Mouse (Mus musculus) layer of hippocampus, adult 8-10 months (tissue): ENCODE measurements around the gene Nosip. TPM values are rescaled to one million over a fixed set of nuclear protein-coding genes. Genes with fewer than 3 reads are reported as not detected.
"Not testable (repeated sequence)": the region's sequence is repeated elsewhere in the genome, so short reads cannot be mapped to it uniquely, and the experiment has no call there.

Experiments used
- DNase-seq, 2 experiments: peaks; one replicate each; pipeline ENCODE4 v3.0.0; 2022; ENCODE audit warnings: low spot score in 2 of 2
- microRNA-seq, 2 experiments: library from miRNA; unstranded; fragments of <30 nt; microRNA quantifications; one replicate each; pipeline ENCODE4 v1.2.0; 2022
- total RNA-seq, 4 experiments: library from RNA; stranded (reverse); gene quantifications; 2 replicates each; pipeline ENCODE4 v1.2.4; 2022

Gene Nosip
- total RNA-seq, 4 experiments from 2014 or later: 42.2 to 53.5 (median 49.8) TPM

DNA sequence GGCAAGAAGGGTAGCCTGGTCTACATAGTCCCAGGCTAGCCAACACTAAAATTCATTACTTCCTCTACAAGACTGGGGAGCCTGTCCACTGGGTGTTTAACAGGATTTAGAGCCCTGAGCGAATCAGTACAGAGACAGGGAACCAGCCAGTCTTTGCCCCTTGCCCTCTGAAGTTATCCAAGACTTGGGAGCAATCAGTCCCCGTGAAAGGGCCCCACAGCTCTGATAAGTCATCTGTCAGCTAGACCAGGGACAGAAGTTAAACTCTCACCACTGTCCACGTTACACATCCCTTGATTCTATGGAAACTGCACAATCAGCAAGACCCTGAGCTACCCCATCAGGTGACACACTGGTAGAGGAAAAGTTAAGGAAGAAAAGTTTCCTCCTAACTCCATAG is 50.3 kb downstream of the Nosip start:
- no peak for DNase-seq

DNA sequence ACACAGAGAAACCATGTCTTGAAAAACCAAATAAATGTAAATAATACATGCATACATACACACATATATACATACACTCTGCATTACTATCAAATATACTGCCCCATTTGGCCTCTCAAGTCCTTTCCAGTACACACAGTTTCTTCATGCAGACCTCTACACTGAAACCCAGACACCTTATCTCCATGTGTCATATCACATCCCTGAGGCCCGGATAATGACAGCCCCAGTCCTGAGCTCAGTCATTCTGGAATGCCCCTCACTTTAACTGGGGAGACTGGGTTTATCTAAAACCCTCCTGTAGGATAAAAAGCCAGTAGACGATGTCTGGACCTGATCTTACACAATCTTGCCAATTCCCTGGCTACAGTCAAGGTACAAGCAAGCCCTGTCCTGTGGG is 51.2 kb downstream of the Nosip start:
- DNase-seq: no peak

GRCm38 (mm10) chr7:45117566-45117965 is 55.3 kb downstream of the Nosip start:
- DNase-seq: no peak

- no peak for DNase-seq
Observed at GRCm38 (mm10) chr7:45118336-45118735, 56.1 kb downstream of the Nosip start.

GRCm38 (mm10) chr7:45119780-45120709 is 57.8 kb downstream of the Nosip start:
- no peak for DNase-seq

DNA sequence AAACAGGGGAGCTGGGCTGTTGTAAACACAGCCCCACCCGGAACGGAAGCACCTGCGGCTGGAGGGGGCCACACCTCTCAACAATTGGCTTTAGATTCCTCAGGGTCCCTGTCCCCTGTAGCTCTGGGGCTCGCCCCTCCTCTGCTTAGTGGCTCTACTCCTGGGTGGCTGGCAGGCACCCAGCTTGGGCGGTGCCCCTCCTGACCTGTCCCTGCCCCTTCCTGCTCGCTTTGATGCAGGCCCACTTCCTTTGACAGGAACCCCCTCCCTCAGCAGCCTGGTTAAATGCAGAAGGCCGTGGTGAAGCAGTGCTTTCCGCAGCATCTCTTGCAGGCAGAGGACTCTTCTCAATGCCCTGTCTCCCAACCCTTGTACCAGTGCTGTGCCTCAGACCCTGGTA is 59.2 kb downstream of the Nosip start:
- no peak for DNase-seq

DNA sequence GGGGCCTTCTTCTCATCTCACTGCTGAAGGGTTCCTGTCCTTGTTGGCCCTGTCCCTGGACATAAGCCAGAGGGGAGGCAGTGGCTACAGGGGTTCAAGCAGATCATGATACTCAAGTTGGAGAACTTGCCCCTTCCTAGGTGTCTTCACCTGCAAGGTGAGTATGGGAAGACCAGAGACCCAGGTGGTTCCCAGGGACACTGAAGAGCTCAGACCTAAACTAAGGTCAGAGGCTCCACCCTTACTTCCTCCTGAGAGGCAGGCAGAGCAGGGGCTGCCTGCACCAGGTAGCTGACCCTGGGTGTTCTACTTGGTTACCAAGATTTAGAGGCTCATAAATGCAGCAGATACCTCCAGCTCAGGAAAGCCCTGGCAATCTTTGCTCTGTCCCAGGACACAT is 59.7 kb downstream of the Nosip start:
- no peak for DNase-seq

- no peak for DNase-seq
Observed at GRCm38 (mm10) chr7:45122561-45123185, 60.4 kb downstream of the Nosip start.

DNA sequence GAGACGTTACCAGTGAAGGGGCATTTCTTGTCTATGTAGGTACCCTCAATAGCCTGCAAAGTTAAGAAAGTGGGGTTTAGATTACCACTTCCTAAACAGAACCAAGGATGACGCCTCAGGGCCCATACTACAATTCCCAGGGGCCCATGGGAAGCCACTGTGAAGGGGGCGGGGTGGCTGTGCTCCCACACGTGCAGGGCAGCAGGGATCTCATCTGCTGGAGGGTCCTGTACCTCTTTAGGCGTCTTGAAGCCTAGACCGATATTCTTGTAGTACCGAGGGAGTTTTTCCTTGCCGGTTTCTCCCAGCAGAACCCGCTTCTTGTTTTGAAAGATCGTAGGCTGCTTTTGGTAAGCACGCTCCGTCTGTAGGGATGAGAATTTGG is 60.9 kb downstream of the Nosip start:
- DNase-seq: no peak

GRCm38 (mm10) chr7:45124224-45125143 is 62.3 kb downstream of the Nosip start, which contains the start of gene Rps11:
Rps11 (minus strand) TSS chr7:45124439.
- DNase-seq: peak; percentile 98 to 99

DNA sequence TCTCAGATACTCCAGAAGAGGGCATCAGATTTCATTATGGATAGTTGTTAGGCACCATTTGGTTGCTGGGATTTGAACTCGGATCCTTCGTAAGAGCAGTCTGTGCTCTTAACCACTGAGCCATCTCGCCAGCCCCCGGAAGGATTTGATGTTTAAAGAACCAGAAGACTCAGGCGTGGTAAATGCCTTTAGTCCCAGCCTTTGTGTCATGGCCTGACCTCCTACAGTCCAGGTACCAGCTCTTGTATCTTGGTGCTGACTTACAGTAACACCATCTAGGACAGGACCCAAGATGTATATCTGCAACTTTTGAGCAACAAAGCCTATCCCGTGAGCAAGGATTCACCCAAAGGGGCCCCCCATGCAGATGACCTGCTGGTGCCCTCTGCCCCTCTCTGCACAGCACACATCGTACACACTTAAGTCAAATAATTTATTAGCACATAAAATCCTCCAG is 62.9 kb downstream of the Nosip start:
- no peak for DNase-seq

- DNase-seq: not testable (repeated sequence)
Observed at GRCm38 (mm10) chr7:45125649-45126048, 63.4 kb downstream of the Nosip start.

DNA sequence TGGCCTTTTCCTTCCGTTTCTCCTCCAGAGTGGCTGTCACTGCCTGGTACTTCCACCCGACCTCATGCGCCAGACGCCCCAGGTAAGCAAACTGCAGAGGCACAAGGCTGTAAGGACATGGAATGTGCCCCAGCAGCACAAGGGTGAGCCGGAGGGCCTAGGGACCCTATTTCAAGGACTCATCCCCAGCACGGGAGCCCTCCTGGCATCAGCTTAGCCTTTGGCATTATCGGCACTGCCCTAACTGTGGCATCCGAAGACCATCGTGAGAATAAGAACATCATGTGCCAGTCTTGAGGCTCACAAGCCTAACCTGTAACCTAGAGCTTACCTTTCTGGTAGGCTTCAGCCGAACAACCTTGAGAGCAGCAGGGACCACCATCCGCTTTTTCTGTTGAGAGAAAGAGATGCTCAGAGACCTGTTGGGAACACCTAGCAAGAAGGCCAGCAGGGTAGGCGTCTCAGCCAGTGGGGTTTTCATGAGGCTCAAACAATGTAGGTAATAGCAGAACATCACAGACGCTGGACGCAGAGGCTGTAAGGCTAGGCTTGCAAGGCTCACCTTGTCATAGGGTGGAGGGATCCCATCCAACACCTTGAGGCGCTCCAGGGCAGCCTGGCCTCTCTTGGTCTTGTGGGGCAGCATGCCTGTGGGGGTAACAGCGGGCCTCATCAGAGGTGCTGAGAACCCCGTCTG is 64.1 kb downstream of the Nosip start:
- DNase-seq: no peak

- DNase-seq: no peak
Observed at GRCm38 (mm10) chr7:45126844-45127699, 64.8 kb downstream of the Nosip start.

Small RNA genes within 50 kb of the gene (microRNA-seq; reads per million reads assigned to microRNA genes)
- gene Mir150 (875 to 1,234 reads per million in 2 experiments), gene Mir5121 (8.3 to 16.9 reads per million in 2 experiments), gene Mir7054 (1.0 to 1.3 reads per million in 2 experiments)

Other genes with a start within 250 kb of the Nosip start
- gene Nup62, start 246.3 kb upstream of the Nosip start, total RNA-seq: 10 to 100 TPM; 27.7 to 32.5 (median 30.2) TPM
- 10 to 100 TPM in 2 of 4 experiments, 1 to 10 TPM in 2; 2.7 to 12.2 (median 7.8) TPM for gene Il4i1, start 246.0 kb upstream of the Nosip start, total RNA-seq
- 10 to 100 TPM; 23.3 to 36.1 (median 26.1) TPM for gene Atf5, start 245.8 kb upstream of the Nosip start, total RNA-seq
- 10 to 100 TPM; 66.3 to 72.6 (median 71.0) TPM for gene Akt1s1, start 213.4 kb upstream of the Nosip start, total RNA-seq
- gene Tbc1d17, start 213.3 kb upstream of the Nosip start, total RNA-seq: 10 to 100 TPM; 71.9 to 92.1 (median 73.8) TPM
- 10 to 100 TPM; 29.8 to 37.7 (median 32.4) TPM for gene Pnkp, start 205.3 kb upstream of the Nosip start, total RNA-seq
- 100 to 1,000 TPM; 310 to 354 (median 329) TPM for gene Ptov1, start 192.6 kb upstream of the Nosip start, total RNA-seq
- gene Med25, start 169.7 kb upstream of the Nosip start, total RNA-seq: 100 to 1,000 TPM in 3 of 4 experiments, 10 to 100 TPM in 1; 89.6 to 111 (median 107) TPM
- 10 to 100 TPM; 22.9 to 30.0 (median 26.7) TPM for gene Fuz, start 166.3 kb upstream of the Nosip start, total RNA-seq
- 100 to 1,000 TPM; 274 to 323 (median 303) TPM for gene Ap2a1, start 132.9 kb upstream of the Nosip start, total RNA-seq
- under 1 TPM; 0.37 to 0.85 (median 0.67) TPM for gene Tsks, start 119.2 kb upstream of the Nosip start, total RNA-seq
- 100 to 1,000 TPM; 123 to 144 (median 137) TPM for gene Cpt1c, start 87.6 kb upstream of the Nosip start, total RNA-seq
- gene Prmt1, start 75.9 kb upstream of the Nosip start, total RNA-seq: 100 to 1,000 TPM; 167 to 173 (median 172) TPM
- gene Irf3, start 64.8 kb upstream of the Nosip start, total RNA-seq: 10 to 100 TPM; 42.1 to 52.0 (median 45.0) TPM
- gene Bcl2l12, start 63.7 kb upstream of the Nosip start, total RNA-seq: 1 to 10 TPM; 2.3 to 6.1 (median 4.3) TPM
- 100 to 1,000 TPM; 163 to 173 (median 167) TPM for gene Scaf1, start 46.1 kb upstream of the Nosip start, total RNA-seq
- 10 to 100 TPM; 13.7 to 16.8 (median 15.2) TPM for gene Rras, start 44.5 kb upstream of the Nosip start, total RNA-seq
- 10 to 100 TPM; 72.9 to 75.3 (median 73.6) TPM for gene Prr12, start 9.5 kb upstream of the Nosip start, total RNA-seq
- 1 to 10 TPM; 6.5 to 7.6 (median 6.9) TPM for gene Prrg2, start 248 bp downstream of the Nosip start, total RNA-seq
- 10 to 100 TPM in 3 of 4 experiments, 1 to 10 TPM in 1; 9.9 to 13.9 (median 10.6) TPM for gene Rcn3, start 29.8 kb downstream of the Nosip start, total RNA-seq
- gene Fcgrt, start 41.4 kb downstream of the Nosip start, total RNA-seq: 10 to 100 TPM; 16.8 to 23.4 (median 20.1) TPM
- gene Rps11, start 62.0 kb downstream of the Nosip start, total RNA-seq: 100 to 1,000 TPM; 439 to 619 (median 513) TPM
- 1,000 to 10,000 TPM in 1 of 4 experiments, 100 to 1,000 TPM in 3; 731 to 1,022 (median 859) TPM for gene Rpl13a, start 66.3 kb downstream of the Nosip start, total RNA-seq
- not detected for gene Gm45713, start 73.8 kb downstream of the Nosip start, total RNA-seq
- 10 to 100 TPM; 10.0 to 12.0 (median 10.4) TPM for gene Flt3l, start 74.0 kb downstream of the Nosip start, total RNA-seq
- gene Pih1d1, start 91.9 kb downstream of the Nosip start, total RNA-seq: 10 to 100 TPM; 37.5 to 56.7 (median 46.3) TPM
- 10 to 100 TPM; 16.9 to 18.6 (median 17.6) TPM for gene Aldh16a1, start 92.2 kb downstream of the Nosip start, total RNA-seq
- gene Slc17a7, start 101.5 kb downstream of the Nosip start, total RNA-seq: 1,000 to 10,000 TPM; 1,166 to 1,245 (median 1,206) TPM
- gene Gfy, start 117.1 kb downstream of the Nosip start, total RNA-seq: under 1 TPM in 2 of 4 experiments, not detected in 2; 0.20 to 0.51 TPM
- gene Pth2, start 118.6 kb downstream of the Nosip start, total RNA-seq: not detected
- 1 to 10 TPM; 2.5 to 4.8 (median 3.6) TPM for gene Ccdc155, start 142.5 kb downstream of the Nosip start, total RNA-seq
- 1 to 10 TPM; 2.1 to 3.3 (median 2.6) TPM for gene Dkkl1, start 149.7 kb downstream of the Nosip start, total RNA-seq
- 1 to 10 TPM; 2.2 to 5.4 (median 3.7) TPM for gene Tead2, start 153.3 kb downstream of the Nosip start, total RNA-seq
- gene Cd37, start 176.7 kb downstream of the Nosip start, total RNA-seq: 10 to 100 TPM in 2 of 4 experiments, 1 to 10 TPM in 2; 6.3 to 34.1 (median 18.1) TPM
- 1 to 10 TPM; 1.9 to 3.4 (median 2.6) TPM for gene Slc6a16, start 178.7 kb downstream of the Nosip start, total RNA-seq
- not detected for gene Slc6a21, start 215.1 kb downstream of the Nosip start, total RNA-seq